8 mouse cellular contexts compared by ENCODE assay signal in genomic region chr6:72831276-72831675, GRCm38 (mm10). TPM values are rescaled to one million over a fixed set of nuclear protein-coding genes. Genes with fewer than 3 reads are reported as not detected.
DNase-seq lines count a peak whose midpoint lies in the region; ATAC-seq and TF ChIP-seq lines count a peak whose summit lies in the region.

No protein-coding gene starts in this region.

- 0 out of 2 replicates have a peak, but pooled peaks have one; percentile 49 for ATAC-seq in erythroblast, adult 5-6 weeks (replicated peaks; ENCODE audit: low FRiP score, poor library complexity, severe bottlenecking)
- no peak; the same call in 1 of the 2 replicates for ATAC-seq in lung, embryonic 14.5 days (ENCODE audit: insufficient read depth)

- H3K27me3 ChIP-seq in E14TG2a.4 (ENCODE audit: insufficient read depth, low read length): peaks cover 6% of the 10 kb centered on the region
- no peaks in the 10 kb centered on the region for H3K27me3 ChIP-seq in lung, embryonic 14.5 days (ENCODE audit: insufficient read depth, low read length)

- H3K36me3 ChIP-seq in E14TG2a.4 (ENCODE audit: insufficient read depth, low read length): 0 out of 2 replicates have a peak, but pooled peaks cover under 1% of the 10 kb centered on the region
- H3K36me3 ChIP-seq in lung, embryonic 14.5 days (ENCODE audit: insufficient read depth): no peaks in the 10 kb centered on the region

- H3K27ac ChIP-seq in lung, embryonic 14.5 days (ENCODE audit: low read depth): no peak overlapping the region

- H3K9ac ChIP-seq in lung, embryonic 14.5 days: no peak overlapping the region

- DNase-seq in WW6 (ENCODE audit: low read depth, low spot score): peak; percentile 68
- peak; percentile 63 to 77 for DNase-seq in heart, postnatal 14 days
- peak; percentile 18 for DNase-seq in large intestine, adult 2 months (ENCODE audit: low read depth, low spot score)
- DNase-seq in lung, embryonic 14.5 days: peak; percentile 86
- peak; percentile 77 for DNase-seq in right cerebral cortex, postnatal 4 days
- peak; percentile 42 for DNase-seq in yolk sac, embryonic 10.5 days (ENCODE audit: low spot score)

- H3K4me2 ChIP-seq in lung, embryonic 14.5 days: no peak overlapping the region

- intact Hi-C loops in heart, postnatal 14 days (cut with DNase I): loop anchor here (1.0 kb wide), 1 partner anchor 42 kb away; the partner anchor contains the start of gene Tcf7l1

- peak; percentile 92 for TF ChIP-seq CTCF in E14TG2a.4 (conservative IDR thresholded peaks at IDR 0.05; ENCODE audit: low read length)
- TF ChIP-seq CTCF in lung, embryonic 14.5 days (IDR thresholded peaks at IDR 0.05; ENCODE audit: low read depth): peak; percentile 88

- no peak overlapping the region for H3K4me3 ChIP-seq in E14TG2a.4 (replicated peaks; ENCODE audit: low read length)
- H3K4me3 ChIP-seq in lung, embryonic 14.5 days (ENCODE audit: low read depth, low read length): no peak overlapping the region

- H3K4me1 ChIP-seq in E14TG2a.4 (replicated peaks; ENCODE audit: low read depth, low read length): peaks cover 30% of the 10 kb centered on the region
- H3K4me1 ChIP-seq in lung, embryonic 14.5 days (ENCODE audit: insufficient read depth): no peaks in the 10 kb centered on the region

- WGBS in large intestine, adult 2 months: 26% methylated on average over 3 of the region's 3 CpGs
- WGBS in lung, embryonic 14.5 days: 21% methylated on average over 3 of the region's 3 CpGs

- H3K9me3 ChIP-seq in E14TG2a.4 (ENCODE audit: low read length): no peaks in the 10 kb centered on the region
- no peaks in the 10 kb centered on the region for H3K9me3 ChIP-seq in lung, embryonic 14.5 days (ENCODE audit: low read depth, low read length)

RNA-seq across cellular contexts. Expression of gene Tcf7l1, which starts 42.2 kb away (rescaled TPM):
- total RNA-seq in erythroblast, adult 5-6 weeks (2015; ENCODE audit: low replicate concordance): not detected in 2 replicates
- total RNA-seq in erythroblast, adult 5-6 weeks (2017; ENCODE audit: low replicate concordance): not detected in 2 replicates
- 10 to 100 TPM; 15.0 to 17.8 TPM for total RNA-seq in heart, postnatal 14 days (2021)
- 3.9 and 4.9 TPM in 2 replicates for polyA plus RNA-seq in large intestine, adult 2 months (2012; rRNA removed)
- 38.3 and 41.1 TPM in 2 replicates for polyA plus RNA-seq in lung, embryonic 14.5 days (2014; fragmentation: Nextera tagmentation; extraction: Ambion mirVana)

Comparison
In these comparisons a context has a peak if more than half of its experiments do, and no peak if none do; other contexts are left out.
1. DNase-seq: peak in every context shown above with its lines; median percentile 86 in lung, embryonic 14.5 days; 77 in right cerebral cortex, postnatal 4 days; 70 in heart, postnatal 14 days; 68 in WW6; 42 in yolk sac, embryonic 10.5 days; 18 in large intestine, adult 2 months.
2. RNA of gene Tcf7l1, which starts 42.2 kb away (total RNA-seq): 15.0 to 17.8 TPM in heart, postnatal 14 days; not detected in erythroblast, adult 5-6 weeks; every median in the first group is over 10 times any median in the second.